Mouse (Mus musculus) limb, embryonic 14.5 days (tissue): ENCODE measurements around the gene Iqsec1. TPM values are rescaled to one million over a fixed set of nuclear protein-coding genes. Genes with fewer than 3 reads are reported as not detected.

Source experiments
- ATAC-seq: fragments of 200-750 bp; cut with Nextera tagmentation; 2 replicates; pipeline ENCODE4 v1.8.0; 2017; ENCODE audit warnings: low read depth, moderate number of reproducible peaks, moderate TSS enrichment; ENCODE audit not compliant: low FRiP score
- DNase-seq: peaks from one replicate; pipeline ENCODE4 v3.0.0-alpha.2; 2015; ENCODE audit warnings: low spot score
- H3K27ac ChIP-seq: fragments of 300-500 bp; sonication (generic); replicated peaks from 2 replicates; pipeline ENCODE4 v1.5.1; 2014; ENCODE audit warnings: low read depth, mild to moderate bottlenecking, low read length, moderate library complexity, mixed read lengths
- H3K27me3 ChIP-seq: fragments of 300-500 bp; sonication (generic); 2 replicates; pipeline ENCODE4 v1.6.1; 2014; ENCODE audit warnings: low read length, mixed read lengths; ENCODE audit not compliant: control insufficient read depth, insufficient read depth
- H3K36me3 ChIP-seq: fragments of 300-500 bp; sonication (generic); 2 replicates; pipeline ENCODE4 v1.6.1; 2014; ENCODE audit warnings: mild to moderate bottlenecking, low read length, moderate library complexity, mixed read lengths; ENCODE audit not compliant: control insufficient read depth, insufficient read depth
- H3K4me1 ChIP-seq: fragments of 300-500 bp; sonication (generic); 2 replicates; pipeline ENCODE4 v1.6.1; 2014; ENCODE audit warnings: antibody characterized with exemption, low read length, mixed read lengths; ENCODE audit not compliant: control insufficient read depth, insufficient read depth
- H3K4me2 ChIP-seq: fragments of 300-500 bp; sonication (generic); replicated peaks from 2 replicates; pipeline ENCODE4 v1.6.1; 2014; ENCODE audit warnings: low read depth, mild to moderate bottlenecking, low read length, moderate library complexity; ENCODE audit not compliant: severe bottlenecking
- H3K4me3 ChIP-seq: fragments of 300-500 bp; sonication (generic); replicated peaks from 2 replicates; pipeline ENCODE4 v1.5.1; 2014; ENCODE audit warnings: low read length
- H3K9ac ChIP-seq: fragments of 300-500 bp; sonication (generic); 2 replicates; pipeline ENCODE4 v1.6.1; 2014; ENCODE audit warnings: mild to moderate bottlenecking, low read depth, low read length, moderate library complexity; ENCODE audit not compliant: severe bottlenecking
- H3K9me3 ChIP-seq: fragments of 300-500 bp; sonication (generic); 2 replicates; pipeline ENCODE4 v1.6.1; 2016; ENCODE audit warnings: low read length; ENCODE audit not compliant: control insufficient read depth
- POLR2A ChIP-seq: fragments of 200-500 bp; IDR thresholded peaks from 2 replicates; pipeline ENCODE4 v1.8.0; 2012; ENCODE audit warnings: inconsistent platforms, mild to moderate bottlenecking, moderate library complexity, borderline replicate concordance; ENCODE audit not compliant: insufficient read depth, insufficient read length; ENCODE audit errors: extremely low read depth
- WGBS: fragments of 180-500 bp; shearing (Covaris S2); extraction: QIAGEN DNeasy Blood & Tissue Kit; methylation state at CpG from one replicate; pipeline ENCODE4 v1.1.7; 2014; 5-methylcytosine and 5-hydroxymethylcytosine counted together
- polyA plus RNA-seq, 2 experiments: library from polyadenylated mRNA; depleted of rRNA in 1 of 2; stranded (reverse) in 1 of 2; unstranded in 1 of 2; fragments of >200 nt; fragmentation: Nextera tagmentation in 1 of 2; extraction: Ambion mirVana in 1 of 2; gene quantifications; 2 replicates each; pipeline versions ENCODE4 v1.2.1 to v1.2.3; 2012 to 2014

Gene Iqsec1
- polyA plus RNA-seq, 2 experiments = 17.3 to 58.2 TPM

GRCm38 (mm10) chr6:90731327-90731726, 257.2 kb downstream of the Iqsec1 start:
- H3K9ac ChIP-seq = no peak overlapping the region
- DNase-seq (no peak), ATAC-seq (no peak)
- WGBS = 7% methylated on average over 4 of the region's 4 CpGs
- no peaks in the 10 kb centered on the region for H3K36me3 ChIP-seq
- no peaks in the 10 kb centered on the region for H3K9me3 ChIP-seq
- H3K27ac ChIP-seq = no peak overlapping the region
- no peak overlapping the region for H3K4me3 ChIP-seq
- TF ChIP-seq POLR2A = no peak
- H3K27me3 ChIP-seq = no peaks in the 10 kb centered on the region
- peaks cover 12% of the 10 kb centered on the region; the same call in 1 of the 2 replicates for H3K4me1 ChIP-seq
- no peak overlapping the region for H3K4me2 ChIP-seq

DNA sequence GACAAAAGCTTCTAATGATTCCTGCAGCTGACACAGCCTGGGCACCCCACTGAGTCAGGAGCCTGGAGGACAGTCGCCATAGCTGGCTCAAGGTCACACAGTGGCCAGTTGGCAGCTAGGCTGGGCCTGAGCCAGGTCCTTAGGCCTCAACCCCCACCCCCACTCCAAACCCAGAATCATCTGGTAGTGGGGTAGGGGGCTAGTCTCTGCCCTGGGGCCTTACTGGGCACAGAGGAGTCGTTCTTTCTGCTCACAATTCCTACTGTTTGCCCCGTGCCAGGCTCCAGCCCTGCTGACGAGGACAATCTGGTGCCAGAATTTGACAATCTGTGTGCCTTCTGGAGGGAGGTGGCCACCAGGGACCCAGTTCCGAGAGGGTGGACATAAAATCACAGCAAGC, 258.7 kb downstream of the Iqsec1 start:
- H3K27me3 ChIP-seq = no peaks in the 10 kb centered on the region

DNA sequence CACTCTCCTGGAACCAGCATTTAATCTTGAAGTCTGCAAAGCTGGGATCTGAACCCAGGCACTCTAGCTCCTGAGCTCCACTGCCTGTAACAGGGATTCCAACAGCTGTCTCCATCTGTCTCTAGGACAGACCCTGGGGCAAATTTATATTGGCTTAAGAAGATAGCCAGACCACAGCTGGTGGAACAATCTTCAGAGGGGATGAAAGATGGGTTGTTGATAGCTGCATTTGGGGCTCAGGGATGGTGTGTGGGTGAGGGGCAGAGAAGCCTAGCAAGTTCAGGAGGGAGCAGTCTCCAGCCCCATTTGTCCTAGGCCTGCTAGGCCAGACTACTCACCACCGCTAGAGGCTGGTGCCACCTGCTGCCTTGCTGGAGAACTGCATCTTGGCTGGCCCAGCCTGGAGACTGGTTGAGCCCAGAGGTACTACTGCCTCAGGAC, 260.0 kb downstream of the Iqsec1 start:
- no peak overlapping the region for H3K9ac ChIP-seq
- no peaks in the 10 kb centered on the region for H3K27me3 ChIP-seq
- H3K36me3 ChIP-seq = no peaks in the 10 kb centered on the region
- ATAC-seq (peak; percentile 91), DNase-seq (peak; percentile 83)
- peaks cover 10% of the 10 kb centered on the region for H3K4me1 ChIP-seq
- WGBS = 0% methylated on average over 1 of the region's 1 CpGs
- H3K9me3 ChIP-seq = no peaks in the 10 kb centered on the region
- no peak overlapping the region for H3K4me3 ChIP-seq
- no peak for TF ChIP-seq POLR2A
- no peak overlapping the region for H3K27ac ChIP-seq
- H3K4me2 ChIP-seq = no peak overlapping the region

More for the DNA sequence above, 258.7 kb downstream of the Iqsec1 start:
- H3K9ac ChIP-seq = no peak overlapping the region
- no peak overlapping the region for H3K4me3 ChIP-seq
- H3K4me2 ChIP-seq = no peak overlapping the region
- H3K27ac ChIP-seq = no peak overlapping the region
- H3K36me3 ChIP-seq = no peaks in the 10 kb centered on the region
- no peak for TF ChIP-seq POLR2A
- no peaks in the 10 kb centered on the region for H3K9me3 ChIP-seq
- H3K4me1 ChIP-seq = peaks cover 10% of the 10 kb centered on the region
- 39% methylated on average over 5 of the region's 5 CpGs for WGBS
- no peak for ATAC-seq
- DNase-seq = no peak

DNA sequence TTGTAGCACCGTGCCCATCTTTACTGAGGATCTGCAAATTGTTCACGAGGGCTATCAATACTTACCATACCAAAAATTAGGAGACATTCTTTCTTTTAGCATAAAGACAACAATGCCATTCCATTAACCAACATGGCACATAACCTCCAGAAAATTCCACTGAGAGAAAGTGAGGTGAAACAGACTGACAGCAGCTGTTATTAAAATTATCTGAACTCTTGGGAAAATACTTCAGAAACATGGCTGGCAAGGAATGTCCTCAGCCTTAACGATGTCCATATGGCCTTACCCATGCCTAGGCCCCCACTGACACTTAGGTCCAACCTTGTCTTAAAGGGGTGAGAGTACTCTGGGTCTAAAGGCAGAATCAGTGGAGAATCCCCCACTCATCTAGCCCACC, 260.7 kb downstream of the Iqsec1 start:
- H3K27ac ChIP-seq = no peak overlapping the region
- H3K9me3 ChIP-seq = no peaks in the 10 kb centered on the region
- no peaks in the 10 kb centered on the region for H3K36me3 ChIP-seq
- WGBS = 69% methylated on average over 3 of the region's 3 CpGs
- no peak overlapping the region for H3K4me3 ChIP-seq
- peaks cover 10% of the 10 kb centered on the region for H3K4me1 ChIP-seq
- H3K27me3 ChIP-seq = no peaks in the 10 kb centered on the region
- no peak overlapping the region for H3K9ac ChIP-seq
- no peak overlapping the region for H3K4me2 ChIP-seq
- no peak for TF ChIP-seq POLR2A
- no peak for DNase-seq
- no peak for ATAC-seq

GRCm38 (mm10) chr6:90726711-90727122, 261.8 kb downstream of the Iqsec1 start:
- no peak for DNase-seq
- no peak overlapping the region for H3K27ac ChIP-seq
- H3K9me3 ChIP-seq = no peaks in the 10 kb centered on the region
- H3K4me2 ChIP-seq = no peak overlapping the region
- H3K9ac ChIP-seq = no peak overlapping the region
- ATAC-seq = no peak
- no peak for TF ChIP-seq POLR2A
- WGBS = 78% methylated on average over 2 of the region's 2 CpGs
- no peak overlapping the region for H3K4me3 ChIP-seq
- H3K4me1 ChIP-seq = peaks cover 10% of the 10 kb centered on the region
- no peaks in the 10 kb centered on the region for H3K27me3 ChIP-seq
- no peaks in the 10 kb centered on the region for H3K36me3 ChIP-seq

- H3K27ac ChIP-seq = no peak overlapping the region
- no peak overlapping the region for H3K9ac ChIP-seq
- no peak for ATAC-seq
- no peak for DNase-seq
- no peaks in the 10 kb centered on the region for H3K9me3 ChIP-seq
- H3K4me3 ChIP-seq = no peak overlapping the region
- H3K4me2 ChIP-seq = no peak overlapping the region
- no peaks in the 10 kb centered on the region for H3K27me3 ChIP-seq
- peaks cover 8% of the 10 kb centered on the region for H3K4me1 ChIP-seq
- no peaks in the 10 kb centered on the region for H3K36me3 ChIP-seq
- 50% methylated on average over 1 of the region's 1 CpGs for WGBS
- TF ChIP-seq POLR2A = no peak
These were observed 263.0 kb downstream of the Iqsec1 start for GRCm38 (mm10) chr6:90725526-90725925.
